Mouse (Mus musculus) liver, postnatal 0 days (tissue): ENCODE measurements around the gene Zc3h12c.

ENCODE experiments used
- CTCF ChIP-seq: sonication (generic); IDR thresholded peaks from 2 replicates; pipeline ENCODE4 v1.5.1; 2016; ENCODE audit warnings: antibody characterized with exemption, low read depth
- EP300 ChIP-seq: IDR thresholded peaks from 2 replicates; pipeline ENCODE4 v1.6.1; 2016; ENCODE audit warnings: antibody characterized with exemption, low read depth, mild to moderate bottlenecking

DNA sequence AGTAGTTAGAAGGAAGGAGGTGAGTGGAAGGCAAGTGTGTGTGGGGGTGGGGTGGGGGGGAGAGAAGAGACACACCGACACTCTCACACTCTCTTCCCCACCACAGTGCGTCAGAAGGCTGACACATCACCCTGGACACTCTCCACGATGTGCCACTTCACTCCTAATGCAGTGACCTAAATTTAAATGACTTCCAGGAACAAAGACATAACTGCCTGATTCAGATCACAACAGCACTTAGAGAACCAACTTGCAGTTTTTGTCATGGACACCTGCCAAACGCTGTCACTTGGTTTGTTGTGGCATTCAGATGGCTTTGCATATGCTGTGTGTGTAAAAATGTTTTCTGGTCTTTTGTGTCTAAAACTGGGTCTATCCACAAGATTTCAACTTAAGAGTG, 34.8 kb upstream of the Zc3h12c start:
- TF ChIP-seq CTCF (no peak), EP300 (no peak)
